Mouse (Mus musculus) heart, adult 2 months (tissue): ENCODE results near the gene Parp1. TPM values are rescaled to one million over a fixed set of nuclear protein-coding genes. Genes with fewer than 3 reads are reported as not detected.

Source experiments
- DNase-seq, 2 experiments: peaks; one replicate each; pipeline ENCODE4 v3.0.0; 2021
- H3K27ac ChIP-seq: fragments of 200-600 bp; 2 replicates; pipeline ENCODE4 v1.8.1; 2022
- H3K27me3 ChIP-seq: fragments of 200-500 bp; 2 replicates; pipeline ENCODE4 v1.6.1; 2012; ENCODE audit warnings: mild to moderate bottlenecking, low read length, inconsistent platforms, mixed read lengths; ENCODE audit not compliant: control insufficient read depth, insufficient read depth
- H3K36me3 ChIP-seq: fragments of 200-500 bp; 2 replicates; pipeline ENCODE4 v1.6.1; 2012; ENCODE audit warnings: low read length, inconsistent platforms; ENCODE audit not compliant: control insufficient read depth, insufficient read depth
- H3K4me1 ChIP-seq: fragments of 200-500 bp; 2 replicates; pipeline ENCODE4 v1.6.1; 2011; ENCODE audit warnings: low read length; ENCODE audit not compliant: control insufficient read depth, insufficient read depth
- H3K4me3 ChIP-seq: fragments of 200-600 bp; 2 replicates; pipeline ENCODE4 v1.8.1; 2022
- H3K79me2 ChIP-seq: fragments of 200-500 bp; replicated peaks from 2 replicates; pipeline ENCODE4 v1.6.1; 2012; ENCODE audit warnings: mild to moderate bottlenecking, inconsistent platforms, low read length, moderate library complexity, mixed read lengths; ENCODE audit not compliant: control insufficient read depth, insufficient read depth
- H3K9ac ChIP-seq: fragments of 200-500 bp; 2 replicates; pipeline ENCODE4 v1.6.1; 2012; ENCODE audit warnings: low read depth, mild to moderate bottlenecking, control low read depth, inconsistent platforms, low read length, mixed read lengths
- CTCF ChIP-seq: fragments of 200-600 bp; IDR thresholded peaks from 2 replicates; pipeline ENCODE4 v1.8.1; 2022; ENCODE audit warnings: antibody characterized with exemption, mild to moderate bottlenecking, moderate library complexity
- EP300 ChIP-seq: fragments of 200-500 bp; IDR thresholded peaks from 2 replicates; pipeline ENCODE4 v1.6.1; 2011; ENCODE audit warnings: low read depth, low read length, control low read depth; ENCODE audit not compliant: insufficient read depth
- POLR2A ChIP-seq: fragments of 200-500 bp; IDR thresholded peaks from 2 replicates; pipeline ENCODE4 v1.6.1; 2011; ENCODE audit warnings: mild to moderate bottlenecking, low read depth, low read length, control low read depth; ENCODE audit not compliant: insufficient read depth
- WGBS: fragments of 180-500 bp; shearing (Covaris S2); methylation state at CpG from one replicate; pipeline ENCODE4 v1.1.7; 2018; 5-methylcytosine and 5-hydroxymethylcytosine counted together
- intact Hi-C: fragments of 180-260 bp; cut with DNase I; formaldehyde crosslinking; loops from one replicate; pipeline ENCODE4 v1.15.1; 2025
- long read RNA-seq: library from polyadenylated mRNA; stranded (forward); transcript quantifications from one replicate; pipeline ENCODE4 v2.0.0, GENCODE M21; 2021
- polyA plus RNA-seq: library from polyadenylated mRNA; depleted of rRNA; stranded (reverse); fragments of >200 nt; gene quantifications from 2 replicates; pipeline ENCODE4 v1.2.3, GENCODE M21; 2012; rRNA removed
- total RNA-seq, 2 experiments: library from RNA; stranded (reverse); gene quantifications; 2 replicates each; pipeline ENCODE4 v1.2.3; 2021

Gene Parp1
- total RNA-seq (10 to 100 TPM; 56.9 to 60.2 TPM), polyA plus RNA-seq (19.5 and 31.9 TPM in 2 replicates)
- long read RNA-seq, transcript Parp1-201 (23 exons, 3,873 nt), result major isoform, 30 of 40 reads
- long read RNA-seq, partial matches to known transcripts, result 9 of 40 reads
- long read RNA-seq, other reads (novel, unspliced or antisense), result 1 of 40 reads

GRCm38 (mm10) chr1:180568761-180569452 is at the start of gene Parp1:
Parp1 (plus strand) TSS chr1:180568924.
- Histone ChIP-seq H3K36me3 (no peaks in the 10 kb centered on the region), H3K9ac (peak within 1 kb of the TSS; percentile 73), H3K79me2 (peaks cover 4% of the 10 kb centered on the region; the same call in 1 of the 2 replicates), H3K4me3 (peak within 1 kb of the TSS; percentile 86), H3K4me1 (peaks cover 9% of the 10 kb centered on the region), H3K27me3 (no peaks in the 10 kb centered on the region), H3K27ac (peak within 1 kb of the TSS; percentile 70)
- intact Hi-C loops, result loop anchor here (5.0 kb wide), 2 partner anchors 73 to 312 kb away; partner anchors contain the start of gene Lin9
- DNase-seq, result peak; percentile 97 to 99
- TF ChIP-seq EP300, result no peak
- peak; percentile 76 for TF ChIP-seq POLR2A
- 0 out of 2 replicates have a peak, but pooled peaks have one; percentile 3 for TF ChIP-seq CTCF
- under 1% methylated on average over 67 of the region's 67 CpGs for WGBS

DNA sequence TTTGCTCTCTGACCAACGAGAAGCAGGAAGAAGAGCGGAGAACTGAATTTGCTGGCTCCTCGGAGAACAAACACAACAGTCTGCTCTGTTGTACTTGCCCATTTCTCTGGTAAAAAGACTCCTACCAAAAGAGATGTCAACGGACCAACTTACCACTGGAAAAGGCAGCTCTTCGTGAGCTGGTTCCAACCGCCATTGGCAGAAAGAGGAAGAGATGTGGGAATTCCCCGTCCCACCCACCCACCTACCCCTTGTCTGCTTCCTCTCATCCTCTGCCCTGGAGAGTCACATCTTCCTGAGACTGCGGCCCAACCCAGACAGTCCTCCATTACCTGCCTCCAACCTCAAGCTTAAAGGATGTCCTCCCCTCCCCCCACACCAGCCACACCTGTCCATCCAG is 49.2 kb upstream of the Parp1 start:
- Histone ChIP-seq H3K4me1 (no peaks in the 10 kb centered on the region), H3K27me3 (no peaks in the 10 kb centered on the region; the same call in 1 of the 2 replicates), H3K4me3 (no peak overlapping the region), H3K27ac (no peak overlapping the region), H3K36me3 (no peaks in the 10 kb centered on the region), H3K9ac (no peak overlapping the region), H3K79me2 (no peaks in the 10 kb centered on the region)
- DNase-seq, result no peak
- WGBS, result 74% methylated on average over 8 of the region's 8 CpGs
- intact Hi-C loops, result no loop called here
- TF ChIP-seq EP300 (no peak), POLR2A (no peak), CTCF (no peak)

- H3K4me3 ChIP-seq, result no peak overlapping the region
- no peak overlapping the region for H3K27ac ChIP-seq
- no peaks in the 10 kb centered on the region for H3K79me2 ChIP-seq
- H3K4me1 ChIP-seq, result no peaks in the 10 kb centered on the region
- intact Hi-C loops, result no loop called here
- H3K36me3 ChIP-seq, result no peaks in the 10 kb centered on the region
- WGBS, result 60% methylated on average over 7 of the region's 7 CpGs
- no peak overlapping the region for H3K9ac ChIP-seq
- no peaks in the 10 kb centered on the region; the same call in 1 of the 2 replicates for H3K27me3 ChIP-seq
- no peak for DNase-seq
- TF ChIP-seq POLR2A, result no peak
- TF ChIP-seq EP300, result no peak
- TF ChIP-seq CTCF, result no peak
These were observed 48.5 kb upstream of the Parp1 start for GRCm38 (mm10) chr1:180520190-180520589.

- Histone ChIP-seq H3K36me3 (no peaks in the 10 kb centered on the region), H3K27ac (no peak overlapping the region), H3K9ac (no peak overlapping the region), H3K4me1 (no peaks in the 10 kb centered on the region), H3K4me3 (no peak overlapping the region), H3K79me2 (no peaks in the 10 kb centered on the region), H3K27me3 (no peaks in the 10 kb centered on the region; the same call in 1 of the 2 replicates)
- no peak for TF ChIP-seq POLR2A
- TF ChIP-seq CTCF, result no peak
- no peak for TF ChIP-seq EP300
- WGBS, result 72% methylated on average over 2 of the region's 2 CpGs
- DNase-seq, result no peak
- intact Hi-C loops, result no loop called here
These were observed 45.4 kb upstream of the Parp1 start for GRCm38 (mm10) chr1:180523320-180523719.

DNA sequence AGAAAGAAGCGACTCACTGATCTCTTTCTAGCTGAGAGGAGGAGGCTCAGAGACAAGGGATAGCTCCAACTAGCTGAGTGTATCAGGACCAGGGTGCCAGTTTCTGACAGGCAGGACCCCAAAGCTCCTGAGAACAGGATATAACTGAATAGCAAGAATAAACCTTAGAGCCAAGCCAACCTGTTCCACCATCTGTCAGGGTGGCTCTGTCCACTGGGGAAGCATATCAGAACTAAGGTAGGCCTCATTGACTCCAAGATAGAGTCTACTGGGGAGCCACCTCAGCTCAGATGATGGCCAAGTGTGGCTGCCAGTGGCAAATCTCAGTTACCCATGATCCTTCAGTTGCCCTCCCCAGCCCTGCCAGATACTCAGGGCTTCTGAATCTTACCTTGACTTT is 43.4 kb upstream of the Parp1 start:
- H3K36me3 ChIP-seq, result no peaks in the 10 kb centered on the region
- no peak for DNase-seq
- TF ChIP-seq CTCF (no peak), POLR2A (no peak), EP300 (no peak)
- intact Hi-C loops, result no loop called here
- no peaks in the 10 kb centered on the region for H3K27me3 ChIP-seq
- H3K4me3 ChIP-seq, result no peak overlapping the region
- H3K79me2 ChIP-seq, result no peaks in the 10 kb centered on the region
- H3K9ac ChIP-seq, result no peak overlapping the region
- H3K27ac ChIP-seq, result no peak overlapping the region
- WGBS, result 97% methylated on average over 1 of the region's 1 CpGs
- H3K4me1 ChIP-seq, result no peaks in the 10 kb centered on the region

- H3K27ac ChIP-seq, result no peak overlapping the region
- H3K27me3 ChIP-seq, result no peaks in the 10 kb centered on the region
- no peaks in the 10 kb centered on the region for H3K4me1 ChIP-seq
- no peaks in the 10 kb centered on the region for H3K79me2 ChIP-seq
- no peak overlapping the region for H3K4me3 ChIP-seq
- no peaks in the 10 kb centered on the region for H3K36me3 ChIP-seq
- no peak for DNase-seq
- 89% methylated on average over 7 of the region's 7 CpGs for WGBS
- TF ChIP-seq CTCF (no peak), EP300 (no peak), POLR2A (no peak)
- intact Hi-C loops, result no loop called here
- H3K9ac ChIP-seq, result no peak overlapping the region
These were observed 38.9 kb upstream of the Parp1 start for GRCm38 (mm10) chr1:180529847-180530246.
